Comparison of ENCODE assay signal across 8 mouse cellular contexts in the genomic region with DNA sequence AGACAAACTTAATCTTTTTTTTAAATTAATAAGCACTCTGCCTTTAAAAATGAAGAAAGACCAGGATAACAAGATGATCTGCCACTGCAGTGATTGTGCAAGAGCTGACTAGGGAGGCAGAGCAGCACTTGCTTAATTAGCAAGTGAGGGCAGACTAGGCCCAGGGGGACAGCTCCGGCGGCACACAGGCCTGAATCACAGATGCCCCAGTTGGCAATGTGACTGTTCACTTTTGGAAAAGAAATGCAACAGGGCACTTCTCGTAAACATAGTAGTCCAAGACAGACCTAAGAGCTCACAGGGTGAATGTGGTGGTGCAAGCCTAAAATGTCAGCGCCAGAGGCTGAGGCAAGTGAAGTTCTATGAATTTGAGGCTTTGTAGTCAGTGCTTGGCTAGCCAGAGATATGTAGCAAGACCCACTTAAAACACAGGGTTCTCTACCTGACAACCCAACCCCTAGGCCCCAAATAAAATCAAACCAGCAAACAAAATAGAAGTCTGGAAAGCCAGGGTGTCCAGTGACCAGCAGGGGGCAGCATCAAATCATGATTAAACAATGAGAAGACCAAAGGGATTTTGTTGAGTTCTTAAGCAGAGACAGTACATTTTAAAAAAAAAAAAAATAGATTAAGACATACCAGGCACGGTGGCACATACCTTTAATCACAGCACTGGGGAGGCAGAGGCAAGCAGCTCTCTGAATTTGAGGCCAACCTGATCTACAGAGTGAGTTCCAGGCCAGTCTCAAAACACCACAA. TPM values are rescaled to one million over a fixed set of nuclear protein-coding genes. Genes with fewer than 3 reads are reported as not detected.
DNase-seq lines count a peak whose midpoint lies in the region; ATAC-seq and TF ChIP-seq lines count a peak whose summit lies in the region.

No protein-coding gene starts in this region.

- intact Hi-C loops in gastrocnemius, postnatal 14 days (cut with DNase I; ENCODE audit: low total_unique reads), result loop anchor here (5.0 kb wide), 2 partner anchors 118 to 263 kb away; no protein-coding TSS in a partner anchor

- TF ChIP-seq EP300 in MEL (IDR thresholded peaks at IDR 0.05; ENCODE audit: low read depth in 1 of 2, low read length in 2 of 2), result no peak

- no peak overlapping the region for H3K4me3 ChIP-seq in heart, embryonic 12.5 days
- H3K4me3 ChIP-seq in MEL (ENCODE audit: control insufficient read depth in 1 of 2, insufficient read depth in 1 of 2, low read depth in 2 of 2, low read length in 2 of 2), result no peak overlapping the region

- 61% methylated on average over 5 of the region's 5 CpGs for WGBS in heart, embryonic 12.5 days

- peaks cover 41% of the 10 kb centered on the region for H3K36me3 ChIP-seq in heart, embryonic 12.5 days
- H3K36me3 ChIP-seq in MEL (ENCODE audit: control insufficient read depth in 1 of 2, insufficient read depth in 2 of 2, low read length in 2 of 2), result peaks cover 0 to 2% of the 10 kb centered on the region in 2 experiments; a peak in 3 of 4 replicates
- peaks cover 2% of the 10 kb centered on the region for H3K36me3 ChIP-seq in splenic B cell, adult 2 months (ENCODE audit: control insufficient read depth, insufficient read depth, low read length, poor library complexity, severe bottlenecking)

- H3K9ac ChIP-seq in heart, embryonic 12.5 days, result no peak overlapping the region
- no peak overlapping the region for H3K9ac ChIP-seq in MEL (ENCODE audit: control insufficient read depth, low read depth, low read length, poor library complexity, severe bottlenecking)

- no peaks in the 10 kb centered on the region for H3K27me3 ChIP-seq in heart, embryonic 12.5 days (replicated peaks)
- H3K27me3 ChIP-seq in MEL (ENCODE audit: control insufficient read depth in 1 of 2, insufficient read depth in 2 of 2, low read length in 2 of 2), result no peaks in the 10 kb centered on the region
- H3K27me3 ChIP-seq in splenic B cell, adult 2 months (ENCODE audit: control insufficient read depth, insufficient read depth, low read length, poor library complexity, severe bottlenecking), result no peaks in the 10 kb centered on the region

- peaks cover 13% of the 10 kb centered on the region for H3K4me1 ChIP-seq in heart, embryonic 12.5 days (replicated peaks)
- H3K4me1 ChIP-seq in MEL (ENCODE audit: control insufficient read depth in 1 of 2, insufficient read depth in 2 of 2, low read length in 2 of 2), result peaks cover 3 to 5% of the 10 kb centered on the region in 2 experiments

- no peaks in the 10 kb centered on the region; the same call in 1 of the 2 replicates for H3K79me2 ChIP-seq in MEL (ENCODE audit: control insufficient read depth, insufficient read depth, low read length, poor library complexity)

- no peak for ATAC-seq in heart, embryonic 12.5 days (ENCODE audit: insufficient number of reproducible peaks, low FRiP score)

- no peak for TF ChIP-seq POLR2A in MEL (IDR thresholded peaks at IDR 0.05; ENCODE audit: control insufficient read depth in 1 of 2, insufficient read depth in 1 of 2, low read depth in 1 of 2, low read length in 2 of 2, poor library complexity in 1 of 2)

- TF ChIP-seq RAD21 in MEL (IDR thresholded peaks at IDR 0.05; ENCODE audit: low read depth, low read length), result peak; percentile 80

- H3K27ac ChIP-seq in heart, embryonic 12.5 days (ENCODE audit: poor library complexity, severe bottlenecking), result no peak overlapping the region
- H3K27ac ChIP-seq in MEL (ENCODE audit: control insufficient read depth, low read depth, low read length), result no peak overlapping the region

- peak; percentile 62 to 84 (median 74) for TF ChIP-seq CTCF in MEL (IDR thresholded peaks at IDR 0.05 in 2 of 3, conservative IDR thresholded peaks at IDR 0.05 in 1 of 3; ENCODE audit: control insufficient read depth in 1 of 3, insufficient read depth in 1 of 3, low read depth in 2 of 3, low read length in 3 of 3, poor library complexity in 1 of 3, severe bottlenecking in 1 of 3)

- H3K4me2 ChIP-seq in heart, embryonic 12.5 days, result no peak overlapping the region

- peak; percentile 90 for DNase-seq in heart, adult 11 months
- peak; percentile 83 for DNase-seq in MEL (ENCODE audit: low read depth, low spot score)
- DNase-seq in cerebellum, adult 9-10 months, result peak; percentile 85
- peak; percentile 76 for DNase-seq in gastrocnemius, postnatal 14 days
- peak; percentile 55 to 69 for DNase-seq in layer of hippocampus, postnatal 36 days
- peak; percentile 79 for DNase-seq in mesoderm, embryonic 11.5 days (ENCODE audit: low read depth, low spot score)
- peak; percentile 86 for DNase-seq in splenic B cell, adult 2 months (ENCODE audit: low read depth, low spot score)

- H3K9me3 ChIP-seq in heart, embryonic 12.5 days (replicated peaks), result no peaks in the 10 kb centered on the region
- H3K9me3 ChIP-seq in MEL (replicated peaks; ENCODE audit: insufficient read depth, low read length), result no peaks in the 10 kb centered on the region

TF ChIP-seq in MEL, 35 proteins besides CTCF, POLR2A, EP300 and RAD21:
- TF ChIP-seq GABPA (IDR thresholded peaks at IDR 0.05; ENCODE audit: low read depth, low read length) (no peak), CHD1 (IDR thresholded peaks at IDR 0.05; ENCODE audit: low read depth, low read length) (no peak), BHLHE40 (IDR thresholded peaks at IDR 0.05; ENCODE audit: borderline replicate concordance, low read depth, low read length) (no peak), TCF12 (IDR thresholded peaks at IDR 0.05; ENCODE audit: low read depth, low read length) (no peak), HCFC1 (IDR thresholded peaks at IDR 0.05; ENCODE audit: low read depth, low read length) (no peak), MXI1 (IDR thresholded peaks at IDR 0.05; ENCODE audit: low read depth, low read length) (no peak), ZNF384 (IDR thresholded peaks at IDR 0.05; ENCODE audit: low read depth, low read length) (peak; percentile 82), GATA1 (IDR thresholded peaks at IDR 0.05; ENCODE audit: low read depth, low read length) (no peak), POLR2AphosphoS5 (IDR thresholded peaks at IDR 0.05; ENCODE audit: borderline replicate concordance, low read depth, low read length) (no peak), SMC3 (IDR thresholded peaks at IDR 0.05; ENCODE audit: low read depth, low read length) (peak; percentile 73), KAT2A (conservative IDR thresholded peaks at IDR 0.05; ENCODE audit: low read depth, low read length) (no peak), USF2 (IDR thresholded peaks at IDR 0.05; ENCODE audit: borderline replicate concordance in 1 of 2, insufficient read depth in 1 of 2, low read depth in 1 of 2, low read length in 2 of 2) (no peak), ZKSCAN1 (IDR thresholded peaks at IDR 0.05; ENCODE audit: low read depth, low read length) (no peak), TAL1 (IDR thresholded peaks at IDR 0.05; ENCODE audit: low read length) (no peak), MAX (IDR thresholded peaks at IDR 0.05; ENCODE audit: low read length) (no peak), ELF1 (IDR thresholded peaks at IDR 0.05; ENCODE audit: low read depth, low read length) (no peak), ETS1 (IDR thresholded peaks at IDR 0.05; ENCODE audit: low read depth, low read length) (no peak), E2F4 (IDR thresholded peaks at IDR 0.05; ENCODE audit: borderline replicate concordance, low read depth, low read length) (no peak), POLR2AphosphoS2 (IDR thresholded peaks at IDR 0.05; ENCODE audit: low read length) (no peak), ZC3H11A (IDR thresholded peaks at IDR 0.05; ENCODE audit: low read depth, low read length) (peak; percentile 64), JUND (IDR thresholded peaks at IDR 0.05; ENCODE audit: low read depth, low read length) (no peak), SIN3A (IDR thresholded peaks at IDR 0.05; ENCODE audit: low read length) (peak; percentile 51; the same call in 1 of the 2 replicates)

RNA-seq across cellular contexts. Expression of a gene that starts 5.6 kb away (rescaled TPM):
- polyA plus RNA-seq in heart, embryonic 12.5 days (2016; fragmentation: Nextera tagmentation; extraction: Ambion mirVana), result 2.5 and 2.9 TPM in 2 replicates
- 0.15 and 0.29 TPM in 2 replicates for total RNA-seq in MEL (2012; rRNA removed)
- polyA plus RNA-seq in MEL (2012; ENCODE audit: insufficient read depth in 1 of 2, insufficient read length in 2 of 2, low read depth in 1 of 2, low replicate concordance in 2 of 2, missing spikeins in 1 of 2), result 1 to 10 TPM in 1 of 2 experiments, not detected in 1; 2.5 TPM
- total RNA-seq in gastrocnemius, postnatal 14 days (2021), result not detected
- total RNA-seq in layer of hippocampus, postnatal 36 days (2021), result 100 to 1,000 TPM; 161 to 172 TPM

RNA-seq across cellular contexts. Expression of a gene that starts 6.0 kb away (rescaled TPM):
- polyA plus RNA-seq in heart, embryonic 12.5 days (2016; fragmentation: Nextera tagmentation; extraction: Ambion mirVana), result 0.77 and 0.78 TPM in 2 replicates
- 0.15 and 0.26 TPM in 2 replicates for total RNA-seq in MEL (2012; rRNA removed)
- polyA plus RNA-seq in MEL (2012; ENCODE audit: insufficient read depth in 1 of 2, insufficient read length in 2 of 2, low read depth in 1 of 2, low replicate concordance in 2 of 2, missing spikeins in 1 of 2), result under 1 TPM in 1 of 2 experiments, not detected in 1; 0.54 TPM
- 10 to 100 TPM in 1 of 2 experiments, 1 to 10 TPM in 1; 7.8 to 11.0 TPM for total RNA-seq in gastrocnemius, postnatal 14 days (2021)
- total RNA-seq in layer of hippocampus, postnatal 36 days (2021), result under 1 TPM; 0.55 to 0.61 TPM

RNA-seq across cellular contexts. Expression of a gene that starts 7.3 kb away (rescaled TPM):
- 41.0 and 41.1 TPM in 2 replicates for polyA plus RNA-seq in heart, embryonic 12.5 days (2016; fragmentation: Nextera tagmentation; extraction: Ambion mirVana)
- total RNA-seq in MEL (2012; rRNA removed), result 26.0 and 29.5 TPM in 2 replicates
- polyA plus RNA-seq in MEL (2012; ENCODE audit: insufficient read depth in 1 of 2, insufficient read length in 2 of 2, low read depth in 1 of 2, low replicate concordance in 2 of 2, missing spikeins in 1 of 2), result 10 to 100 TPM in 1 of 2 experiments, not detected in 1; 51.3 TPM
- total RNA-seq in gastrocnemius, postnatal 14 days (2021), result 10 to 100 TPM; 14.4 to 15.6 TPM
- total RNA-seq in layer of hippocampus, postnatal 36 days (2021), result 100 to 1,000 TPM in 1 of 2 experiments, 10 to 100 TPM in 1; 99.0 to 112 TPM

RNA-seq across cellular contexts. Expression of a gene that starts 15.0 kb away (rescaled TPM):
- polyA plus RNA-seq in heart, embryonic 12.5 days (2016; fragmentation: Nextera tagmentation; extraction: Ambion mirVana), result not detected in 2 replicates
- 0.23 TPM in 1 of 2 replicates, not detected in the other for total RNA-seq in MEL (2012; rRNA removed)
- polyA plus RNA-seq in MEL (2012; ENCODE audit: insufficient read depth in 1 of 2, insufficient read length in 2 of 2, low read depth in 1 of 2, low replicate concordance in 2 of 2, missing spikeins in 1 of 2), result 10 to 100 TPM in 1 of 2 experiments, not detected in 1; 53.4 TPM
- not detected for total RNA-seq in gastrocnemius, postnatal 14 days (2021)
- not detected for total RNA-seq in layer of hippocampus, postnatal 36 days (2021)

RNA-seq across cellular contexts. Expression of a gene that starts 24.7 kb away (rescaled TPM):
- polyA plus RNA-seq in heart, embryonic 12.5 days (2016; fragmentation: Nextera tagmentation; extraction: Ambion mirVana), result 3.8 TPM in 2 replicates
- total RNA-seq in MEL (2012; rRNA removed), result 39.4 and 44.6 TPM in 2 replicates
- polyA plus RNA-seq in MEL (2012; ENCODE audit: insufficient read depth in 1 of 2, insufficient read length in 2 of 2, low read depth in 1 of 2, low replicate concordance in 2 of 2, missing spikeins in 1 of 2), result 100 to 1,000 TPM; 106 to 174 TPM
- 10 to 100 TPM; 35.4 to 37.3 TPM for total RNA-seq in gastrocnemius, postnatal 14 days (2021)
- total RNA-seq in layer of hippocampus, postnatal 36 days (2021), result 100 to 1,000 TPM; 123 to 126 TPM

Comparison
In these comparisons a context has a peak if more than half of its experiments do, and no peak if none do; other contexts are left out.
1. RNA of a gene that starts 5.6 kb away (total RNA-seq): 161 to 172 TPM in layer of hippocampus, postnatal 36 days; 0.15 to 0.29 TPM in MEL and not detected in gastrocnemius, postnatal 14 days; every median in the first group is over 100 times any median in the second.
2. Peak in every context shown above with its lines, with median percentiles within 50 percentile points of each other: DNase-seq.